25 mouse cellular contexts compared by ENCODE assay signal in genomic region chr10:40374828-40375227, GRCm38 (mm10). TPM values are rescaled to one million over a fixed set of nuclear protein-coding genes. Genes with fewer than 3 reads are reported as not detected.
A peak's percentile ranks its signal among the peaks of the same experiment; 100 is the strongest.
DNase-seq lines count a peak whose midpoint lies in the region; ATAC-seq and TF ChIP-seq lines count a peak whose summit lies in the region.
"Had no signal": no experiment of that assay in that cellular context is flagged by ENCODE, and none has a peak within 500 bp of the region (broad histone marks: within the 10 kb centered on the region; RNA-seq: fewer than 3 reads in every experiment).

No protein-coding gene starts in this region.

- peaks cover 19% of the 10 kb centered on the region for H3K4me1 ChIP-seq in heart, embryonic 12.5 days (replicated peaks)
- H3K4me1 ChIP-seq in hindbrain, postnatal 0 days (ENCODE audit: insufficient read depth, low read length), result peaks cover 12% of the 10 kb centered on the region; the same call in 1 of the 2 replicates

- no peak for ATAC-seq in heart, embryonic 12.5 days (ENCODE audit: insufficient number of reproducible peaks, low FRiP score)
- no peak for ATAC-seq in hindbrain, postnatal 0 days
- ATAC-seq: forebrain, embryonic 14.5 days; intestine, embryonic 15.5 days; midbrain, embryonic 15.5 days had no signal

- 81% methylated on average over 7 of the region's 7 CpGs for WGBS in heart, embryonic 12.5 days
- 86% methylated on average over 7 of the region's 7 CpGs for WGBS in hindbrain, postnatal 0 days

- H3K27ac ChIP-seq in heart, embryonic 12.5 days (ENCODE audit: poor library complexity, severe bottlenecking), result no peak overlapping the region
- no peak overlapping the region for H3K27ac ChIP-seq in hindbrain, postnatal 0 days
- H3K27ac ChIP-seq: embryonic facial prominence, embryonic 12.5 days; hindbrain, embryonic 10.5 days; hindbrain, embryonic 15.5 days; intestine, embryonic 15.5 days; kidney, postnatal 0 days; liver, embryonic 14.5 days; midbrain, embryonic 10.5 days; midbrain, embryonic 15.5 days had no signal

- DNase-seq in brain, adult 2 months (ENCODE audit: low read depth, low spot score), result peak; percentile 92
- DNase-seq in cerebellum, adult 11 months, result peak; percentile 60
- peak; percentile 87 for DNase-seq in cerebellum, adult 9-10 months
- DNase-seq in cerebellum, postnatal 36 days, result peak; percentile 47 to 67
- DNase-seq in hindbrain, postnatal 0 days (ENCODE audit: low spot score), result no peak
- DNase-seq: adrenal gland, postnatal 25 days; B cell, adult 2 months; gastrocnemius, postnatal 36 days; heart, postnatal 14 days; kidney, adult 8-10 months; kidney, postnatal 4 days; liver; lung, embryonic 14.5 days; right cerebral cortex, adult 18-20 months; spleen, adult 18-20 months had no signal

- H3K9ac ChIP-seq in heart, embryonic 12.5 days, result no peak overlapping the region
- no peak overlapping the region for H3K9ac ChIP-seq in hindbrain, postnatal 0 days (replicated peaks; ENCODE audit: low read length)
- H3K9ac ChIP-seq: embryonic facial prominence, embryonic 12.5 days; hindbrain, embryonic 15.5 days; intestine, embryonic 15.5 days; liver, embryonic 14.5 days; lung, embryonic 14.5 days; midbrain, embryonic 15.5 days had no signal

- no peaks in the 10 kb centered on the region for H3K27me3 ChIP-seq in heart, embryonic 12.5 days (replicated peaks)
- H3K27me3 ChIP-seq in hindbrain, postnatal 0 days (ENCODE audit: insufficient read depth, low read length), result no peaks in the 10 kb centered on the region
- H3K27me3 ChIP-seq: embryonic facial prominence, embryonic 12.5 days; hindbrain, embryonic 15.5 days; intestine, embryonic 15.5 days; midbrain, embryonic 15.5 days had no signal

- no peak overlapping the region for H3K4me3 ChIP-seq in heart, embryonic 12.5 days
- H3K4me3 ChIP-seq in hindbrain, postnatal 0 days (ENCODE audit: low read length), result no peak overlapping the region
- H3K4me3 ChIP-seq: embryonic facial prominence, embryonic 12.5 days; hindbrain, embryonic 10.5 days; hindbrain, embryonic 15.5 days; intestine, embryonic 15.5 days; midbrain, embryonic 10.5 days; midbrain, embryonic 15.5 days had no signal

- no peak overlapping the region for H3K4me2 ChIP-seq in heart, embryonic 12.5 days
- no peak overlapping the region for H3K4me2 ChIP-seq in hindbrain, postnatal 0 days (ENCODE audit: low read depth, low read length)
- H3K4me2 ChIP-seq: embryonic facial prominence, embryonic 12.5 days; hindbrain, embryonic 15.5 days; intestine, embryonic 15.5 days; lung, embryonic 14.5 days; midbrain, embryonic 15.5 days had no signal

- peaks cover 4% of the 10 kb centered on the region; the same call in 1 of the 2 replicates for H3K9me3 ChIP-seq in heart, embryonic 12.5 days (replicated peaks)
- H3K9me3 ChIP-seq in hindbrain, postnatal 0 days (ENCODE audit: low read length), result no peaks in the 10 kb centered on the region
- H3K9me3 ChIP-seq: embryonic facial prominence, embryonic 12.5 days; hindbrain, embryonic 10.5 days; hindbrain, embryonic 15.5 days; intestine, embryonic 15.5 days; midbrain, embryonic 10.5 days; midbrain, embryonic 15.5 days had no signal

- H3K36me3 ChIP-seq in heart, embryonic 12.5 days, result no peaks in the 10 kb centered on the region
- no peaks in the 10 kb centered on the region for H3K36me3 ChIP-seq in hindbrain, postnatal 0 days (ENCODE audit: insufficient read depth, low read length)
- H3K36me3 ChIP-seq: embryonic facial prominence, embryonic 12.5 days; hindbrain, embryonic 10.5 days; hindbrain, embryonic 15.5 days; intestine, embryonic 15.5 days; midbrain, embryonic 15.5 days had no signal

- no peak for TF ChIP-seq CTCF in hindbrain, postnatal 0 days (IDR thresholded peaks at IDR 0.05; ENCODE audit: low read depth)

RNA-seq across cellular contexts. Expression of gene Cdk19, which starts 35.5 kb away (rescaled TPM):
- 9.5 and 11.2 TPM in 2 replicates for polyA plus RNA-seq in heart, embryonic 12.5 days (2016; fragmentation: Nextera tagmentation; extraction: Ambion mirVana)
- total RNA-seq in hindbrain, postnatal 0 days (2014; rRNA removed), result 18.2 and 19.6 TPM in 2 replicates
- 7.1 and 7.5 TPM in 2 replicates for polyA plus RNA-seq in hindbrain, postnatal 0 days (2015; fragmentation: Nextera tagmentation; extraction: Ambion mirVana)
